Mouse (Mus musculus) megakaryocyte progenitor cell, adult 5-6 weeks (primary cell): Measurements from ENCODE around the gene Agrn. TPM values are rescaled to one million over a fixed set of nuclear protein-coding genes. Genes with fewer than 3 reads are reported as not detected.

Source experiments
- ATAC-seq: replicated peaks from 2 replicates; pipeline ENCODE4 v1.8.0; 2016; ENCODE audit warnings: mild to moderate bottlenecking, moderate TSS enrichment, inconsistent platforms; ENCODE audit not compliant: poor library complexity
- total RNA-seq, 2 experiments: library from RNA; stranded (forward) in 1 of 2; stranded (reverse) in 1 of 2; fragments of 157-497, 149-512 nt in 1 of 2; fragments of 200-1000 nt in 1 of 2; gene quantifications; 2 replicates each; pipeline versions ENCODE4 v1.2.3 to v1.2.4; 2015 to 2017

Agrn gene
- total RNA-seq, 2 experiments from 2014 or later = 1.9 to 4.8 TPM

- ATAC-seq = peak; percentile 77
These were observed 5.7 kb upstream of the Agrn start, which contains the start of gene AW011738 for GRCm38 (mm10) chr4:156203001-156203412. Gene AW011738, plus strand, starts transcription at chr4:156203304.

DNA sequence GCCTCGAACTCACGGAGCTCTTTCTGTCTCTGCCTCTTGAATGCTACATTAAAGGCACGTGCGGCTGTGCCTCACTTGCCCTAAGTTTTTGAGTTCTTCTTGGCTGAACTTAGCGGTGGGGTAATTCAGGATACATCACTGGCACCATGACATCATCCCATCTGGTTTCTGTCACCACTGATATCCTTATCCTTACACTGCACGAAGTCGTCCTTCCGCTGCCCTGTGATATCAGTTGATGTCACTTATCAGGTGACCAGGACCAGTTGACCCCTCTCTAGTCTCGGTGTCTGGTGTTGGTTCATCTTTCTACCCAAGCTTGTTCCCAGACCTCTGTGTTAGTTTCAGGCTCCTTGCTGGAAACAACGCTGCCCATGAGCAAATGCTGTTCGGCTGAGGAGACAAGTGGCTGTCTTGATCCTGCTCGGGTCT, 5.2 kb upstream of the Agrn start:
- ATAC-seq = peak; percentile 54

DNA sequence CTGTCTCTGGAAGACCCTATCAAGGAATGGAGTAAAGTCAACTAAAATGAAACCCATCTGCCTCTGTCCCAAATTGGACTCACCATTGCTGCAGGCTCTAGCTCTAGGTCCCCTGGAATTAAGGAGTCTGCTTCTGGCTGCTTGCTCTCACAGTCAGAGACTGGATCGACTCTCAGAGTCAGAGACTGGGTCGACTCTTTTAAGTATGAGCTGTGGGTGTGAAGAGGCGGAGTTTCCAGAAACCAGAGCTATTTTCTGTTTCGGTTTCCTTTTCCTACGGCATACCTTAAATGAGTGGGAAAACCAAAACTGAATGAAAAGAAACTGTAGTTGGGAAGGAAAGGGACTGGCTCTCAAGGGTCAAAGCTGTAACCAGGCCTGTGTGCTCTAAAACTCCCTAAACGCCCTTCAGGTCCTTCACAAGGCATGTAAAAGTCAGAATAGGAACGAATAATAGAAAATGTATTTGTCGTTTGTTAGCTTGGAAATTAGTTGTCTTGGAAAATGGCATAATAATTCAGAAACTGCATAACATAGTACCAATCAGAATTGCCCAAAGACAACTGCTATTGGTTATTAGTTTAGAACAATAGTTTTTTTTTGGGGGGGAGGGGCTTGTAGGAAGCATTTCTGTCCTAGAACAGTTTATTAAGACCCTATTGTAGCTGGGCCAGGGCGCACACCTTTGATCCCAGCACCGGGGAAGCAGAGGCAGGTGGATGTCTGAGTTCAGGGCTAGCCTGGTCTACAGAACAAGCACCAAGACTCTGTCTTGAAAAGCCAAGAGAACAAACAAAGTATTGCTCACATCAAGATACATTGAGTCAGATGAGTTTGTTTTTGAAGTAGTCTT, 3.6 kb upstream of the Agrn start, which contains the start of gene Isg15:
Gene Isg15 (minus strand): TSS at position 196 of the 853 bp plus-strand sequence.
- ATAC-seq = peak; percentile 12; the same call in 1 of the 2 replicates

- ATAC-seq = peak; percentile 70
These were observed 529 bp upstream of the Agrn start for GRCm38 (mm10) chr4:156197829-156198205.

DNA sequence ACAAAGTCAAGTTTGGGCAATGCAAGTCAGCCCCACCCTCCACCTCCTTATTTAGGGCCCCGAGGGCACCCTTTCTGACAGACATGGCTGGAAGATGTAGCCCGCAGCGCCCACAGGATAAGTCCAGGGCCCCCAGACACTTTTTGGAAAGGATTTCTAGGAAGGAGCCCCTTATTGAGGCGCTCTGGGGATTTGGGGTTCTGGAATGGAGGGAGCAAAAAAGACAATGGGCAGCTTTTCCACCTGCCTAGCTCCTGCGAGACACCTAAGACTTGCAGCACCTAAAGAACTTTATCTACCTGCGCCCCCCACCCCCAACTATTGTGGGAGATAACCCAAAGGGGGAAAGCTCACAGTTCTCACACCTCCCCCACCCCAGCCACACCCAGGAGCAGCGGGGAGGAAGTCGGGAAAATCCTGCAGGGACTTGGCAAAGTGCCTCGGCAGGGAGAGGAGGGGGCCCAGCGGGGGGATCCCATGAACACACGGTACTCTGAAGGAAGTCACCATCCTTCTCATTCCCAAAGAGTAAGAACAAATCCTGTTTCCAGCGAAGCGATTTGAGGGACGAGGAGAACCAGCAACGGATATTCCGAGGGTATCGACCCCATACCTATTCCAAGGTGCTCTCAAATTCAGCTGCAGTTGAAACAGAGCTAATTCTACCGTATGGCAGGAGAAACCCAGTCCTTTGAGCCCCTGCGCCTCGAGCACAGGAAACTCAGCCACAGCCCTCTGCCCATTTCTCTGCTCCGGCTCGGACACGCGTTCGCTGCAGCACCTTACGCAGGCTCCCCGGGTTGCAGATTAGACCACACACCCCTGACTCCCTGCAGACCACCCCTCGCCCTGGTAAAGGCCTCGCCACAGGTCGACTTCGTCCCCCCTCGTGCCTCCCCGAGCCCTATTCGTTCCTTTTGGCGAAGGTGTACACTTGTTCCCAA, 1.1 kb downstream of the Agrn start:
- no peak for ATAC-seq

DNA sequence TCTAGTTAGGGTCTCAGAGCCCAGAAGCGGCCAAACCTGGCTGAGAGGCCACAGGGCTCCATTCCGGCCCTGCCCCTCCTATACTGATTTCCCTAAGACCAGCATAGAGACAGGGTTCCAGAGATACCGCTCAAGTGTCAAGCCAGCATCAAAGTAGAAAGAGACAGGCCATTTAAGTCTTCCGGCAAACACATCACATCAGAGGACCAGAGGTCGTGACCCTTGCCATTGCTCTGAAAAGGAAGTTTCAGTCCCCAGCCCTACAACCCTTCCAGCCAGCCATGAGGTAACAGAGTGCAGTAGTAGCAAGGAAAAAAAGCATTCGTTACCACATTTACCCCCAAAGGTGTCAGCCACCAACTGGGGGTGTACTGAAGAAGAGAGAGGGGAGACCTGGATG, 2.9 kb downstream of the Agrn start:
- no peak for ATAC-seq

- ATAC-seq = no peak
These were observed 3.4 kb downstream of the Agrn start for GRCm38 (mm10) chr4:156193906-156194305.

DNA sequence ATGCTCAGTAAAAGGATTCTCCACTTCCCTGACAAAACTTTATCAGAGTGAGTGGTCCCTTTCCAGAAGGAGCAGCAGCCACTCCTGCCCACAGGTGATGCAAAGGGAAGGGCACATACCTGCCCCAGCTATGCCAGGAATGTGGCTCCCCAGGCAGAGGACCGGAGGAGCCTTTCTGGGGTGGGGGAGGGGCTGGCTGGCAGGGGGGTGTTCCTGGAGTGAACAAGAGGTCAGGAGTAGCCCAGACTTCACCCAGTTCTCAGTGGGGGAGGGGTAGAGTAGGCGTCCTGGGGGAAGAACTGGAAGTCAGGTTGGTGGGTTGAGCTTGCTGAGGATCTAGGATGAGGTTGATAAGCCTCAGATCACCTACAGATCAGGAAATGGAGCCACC, 4.1 kb downstream of the Agrn start:
- ATAC-seq = no peak

GRCm38 (mm10) chr4:156192421-156193199, 4.7 kb downstream of the Agrn start:
- ATAC-seq = no peak

DNA sequence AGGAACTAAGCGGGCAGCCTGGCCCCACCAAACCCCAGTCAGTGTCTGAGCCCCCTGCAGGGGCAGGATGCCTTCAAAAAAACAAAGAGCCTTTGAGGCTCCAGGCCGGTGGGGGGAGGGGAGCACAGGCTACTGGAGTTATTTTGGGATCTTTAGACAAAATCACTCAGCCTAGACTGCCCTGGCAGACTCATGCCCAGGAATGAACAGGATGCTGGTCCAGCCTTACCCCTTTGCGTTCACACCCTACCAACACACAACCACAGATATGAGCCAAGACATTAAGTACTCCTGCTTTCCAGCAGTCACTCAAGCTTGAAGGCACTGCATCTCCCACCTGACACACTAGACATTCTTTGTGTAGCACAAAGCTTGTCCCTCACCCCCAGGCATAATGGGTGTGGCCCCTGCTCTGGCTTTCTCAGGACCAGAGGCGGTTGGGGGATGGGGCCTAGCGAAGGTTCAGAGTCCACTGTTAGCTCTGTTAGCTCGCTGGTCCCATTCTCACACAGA, 8.4 kb downstream of the Agrn start:
- no peak for ATAC-seq

DNA sequence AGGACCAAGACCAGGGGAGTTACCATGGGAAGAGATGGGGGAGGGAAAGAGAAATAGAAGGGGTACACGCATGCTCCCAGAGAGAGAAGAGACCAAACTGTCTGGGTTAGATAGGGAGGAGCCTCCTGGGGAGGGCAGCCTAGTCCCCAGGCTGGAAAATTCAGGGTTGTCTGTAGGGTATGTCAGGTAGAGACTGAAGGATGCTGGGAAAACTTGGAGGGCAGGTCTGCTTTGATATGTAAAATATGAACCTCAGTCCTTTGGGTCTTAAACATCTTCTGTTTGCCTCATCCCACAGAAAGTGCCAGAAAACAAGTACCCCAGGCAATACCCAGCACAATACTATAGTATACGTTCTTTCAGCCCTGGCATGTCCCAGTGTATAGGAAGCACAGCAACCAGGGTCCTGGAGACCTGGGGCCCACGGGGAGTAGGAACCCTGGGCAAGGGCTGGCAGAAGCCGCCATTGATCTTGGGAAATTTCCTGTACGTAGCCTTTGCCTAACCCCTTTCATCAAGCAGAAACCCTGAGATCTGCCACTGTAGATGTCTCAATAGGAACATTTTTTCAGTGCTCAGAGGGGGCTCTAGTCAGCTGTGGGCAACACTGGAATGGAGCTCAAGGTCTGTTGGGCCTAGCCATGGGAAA, 9.0 kb downstream of the Agrn start:
- peak; percentile 59 for ATAC-seq

DNA sequence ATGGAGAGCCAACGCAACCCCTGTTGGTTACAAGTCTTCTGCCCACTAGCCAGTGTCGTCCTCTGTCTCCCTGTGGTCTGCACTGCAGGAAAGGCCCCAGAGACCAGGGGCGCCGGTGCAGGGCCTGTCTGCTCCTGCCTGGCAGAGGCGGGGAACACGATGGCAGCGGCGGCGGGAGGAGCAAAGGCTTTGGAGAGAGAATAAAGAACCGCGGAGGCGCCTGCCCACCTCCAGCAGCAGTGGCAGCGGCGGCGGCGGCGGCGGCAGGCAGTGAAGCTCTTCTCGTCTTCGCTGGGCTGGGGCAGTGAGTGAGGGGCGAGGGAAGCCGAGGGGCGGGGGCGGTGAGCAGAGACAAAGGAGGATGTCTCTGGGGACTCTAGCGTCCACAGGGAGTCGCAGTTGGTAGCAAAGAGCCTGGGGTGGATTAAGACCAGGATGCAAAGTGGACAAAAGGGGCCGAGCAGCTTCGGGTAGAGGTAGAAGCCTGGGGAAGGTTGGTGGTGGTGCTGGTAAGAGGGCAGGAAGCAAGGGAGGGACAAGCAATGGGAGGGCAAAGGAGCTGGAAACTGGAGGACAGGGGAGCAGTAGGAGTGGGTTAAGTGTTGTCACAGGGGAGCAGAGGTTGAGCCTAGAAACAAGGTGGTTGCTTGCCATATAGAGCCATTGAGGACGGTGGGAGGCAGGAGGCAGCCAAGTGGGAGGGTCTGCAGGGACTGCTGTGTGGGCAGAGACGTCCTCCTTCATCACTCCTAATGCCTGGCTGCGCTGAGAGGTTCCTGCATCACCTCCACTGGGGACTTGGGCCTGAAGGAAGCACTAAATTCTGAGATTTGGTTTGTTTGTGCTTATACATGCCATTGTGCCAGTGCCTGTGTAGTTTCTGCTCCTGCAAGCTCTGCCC, 11.1 kb downstream of the Agrn start:
- peak; percentile 9 for ATAC-seq

DNA sequence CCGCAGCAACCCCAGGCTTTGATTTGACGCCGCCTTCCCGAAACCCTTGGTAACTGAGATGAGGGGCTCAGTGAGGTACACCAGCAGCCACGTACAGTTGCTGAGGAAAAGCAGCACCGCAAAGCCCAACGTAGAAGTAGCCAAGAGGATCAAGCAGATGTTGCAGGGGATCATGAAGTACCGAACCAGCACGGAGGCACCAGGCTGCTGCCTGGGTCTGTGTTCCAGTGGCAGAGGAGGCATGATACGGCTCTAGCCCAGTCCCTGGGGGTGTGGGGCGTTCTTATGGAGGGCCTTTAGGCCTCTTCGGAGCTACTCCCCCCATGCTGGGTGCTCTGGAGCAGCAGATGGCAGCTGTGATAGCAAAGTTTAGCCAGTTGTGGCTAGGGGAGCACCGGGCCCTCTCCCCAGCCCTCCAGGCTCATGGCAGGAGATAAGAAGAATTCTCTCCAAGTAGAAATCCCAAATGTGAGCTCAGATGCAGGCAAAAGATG, 11.8 kb downstream of the Agrn start:
- peak; percentile 29 for ATAC-seq

GRCm38 (mm10) chr4:156184291-156184954, 12.9 kb downstream of the Agrn start:
- no peak for ATAC-seq

GRCm38 (mm10) chr4:156183747-156184146, 13.5 kb downstream of the Agrn start:
- peak; percentile 17; the same call in 1 of the 2 replicates for ATAC-seq

DNA sequence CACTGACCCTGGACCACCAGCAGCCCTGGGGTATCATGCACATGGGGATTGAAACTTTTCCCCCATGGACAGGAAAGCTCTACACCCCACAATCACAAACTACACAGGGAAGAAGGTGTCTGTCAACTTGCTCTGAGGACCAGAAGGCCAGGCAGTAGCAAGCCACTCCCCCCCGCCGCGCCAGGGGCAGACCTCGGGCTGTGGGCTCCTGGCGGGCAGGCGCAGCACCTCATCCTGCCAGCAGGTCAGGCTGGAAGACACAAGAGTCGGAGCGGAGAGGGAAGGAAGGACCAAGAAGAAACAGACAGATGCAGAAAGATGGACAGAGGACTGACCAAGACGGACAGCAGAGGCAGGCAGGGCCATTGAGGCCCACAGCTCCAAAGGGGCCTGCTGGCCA, 19.7 kb downstream of the Agrn start:
- ATAC-seq = no peak

DNA sequence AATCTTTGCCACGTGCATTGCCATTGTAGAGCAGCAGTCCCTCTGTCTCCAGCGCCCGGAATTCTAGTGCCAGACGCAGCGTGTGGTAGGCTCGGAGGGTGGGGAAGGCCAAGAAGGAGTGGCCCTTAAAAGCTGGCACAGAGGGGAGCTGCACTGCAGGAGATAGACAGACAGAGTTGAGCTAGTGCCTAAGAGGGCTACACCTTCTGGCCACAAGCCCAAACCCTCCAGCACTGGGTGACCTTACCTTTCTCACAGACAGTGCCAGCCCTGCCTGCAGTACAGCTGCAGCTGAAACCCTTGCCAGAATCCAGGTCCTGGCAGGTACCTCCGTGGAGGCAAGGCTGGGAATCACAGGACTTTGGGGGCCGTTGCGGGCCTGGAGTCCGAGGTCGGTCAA, 25.5 kb downstream of the Agrn start:
- no peak for ATAC-seq

DNA sequence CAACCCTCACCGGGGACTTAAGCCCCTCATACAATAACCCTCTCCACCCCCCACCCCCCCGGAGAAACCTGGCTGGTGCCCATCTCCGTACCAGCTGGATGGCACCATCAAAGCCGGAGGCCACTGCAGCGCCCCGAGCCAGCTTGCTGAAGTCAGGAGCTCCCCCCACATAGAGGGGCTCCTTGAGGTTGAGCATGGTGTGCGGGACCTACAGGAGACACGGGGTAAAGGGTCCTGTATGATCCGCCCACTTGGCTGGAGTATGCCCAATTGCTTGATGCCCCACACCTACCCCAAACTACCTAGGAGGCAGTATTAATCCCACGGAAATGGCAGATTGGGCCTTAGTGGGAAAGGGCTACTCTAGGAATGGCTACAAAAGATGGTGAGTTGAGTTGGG, 28.2 kb downstream of the Agrn start:
- no peak for ATAC-seq
